Mouse (Mus musculus) liver, adult 2 months (tissue): Measurements from ENCODE around the gene Pheta2. TPM values are rescaled to one million over a fixed set of nuclear protein-coding genes. Genes with fewer than 3 reads are reported as not detected.

Source experiments
- DNase-seq: peaks from one replicate; pipeline ENCODE4 v3.0.0-alpha.2; 2011; ENCODE audit warnings: low read depth, low spot score; ENCODE audit errors: extremely low read depth
- H3K27ac ChIP-seq: fragments of 200-500 bp; replicated peaks from 2 replicates; pipeline ENCODE4 v1.5.1; 2012; ENCODE audit warnings: low read depth, mild to moderate bottlenecking, control low read depth, inconsistent platforms, low read length; ENCODE audit not compliant: insufficient read depth
- H3K27me3 ChIP-seq: fragments of 200-500 bp; 2 replicates; pipeline ENCODE4 v1.6.1; 2012; ENCODE audit warnings: mild to moderate bottlenecking, moderate library complexity, low read length, inconsistent platforms; ENCODE audit not compliant: control insufficient read depth, insufficient read depth
- H3K36me3 ChIP-seq: fragments of 200-500 bp; 2 replicates; pipeline ENCODE4 v1.6.1; 2012; ENCODE audit warnings: low read length, inconsistent platforms; ENCODE audit not compliant: control insufficient read depth, insufficient read depth
- H3K4me1 ChIP-seq: fragments of 200-500 bp; 2 replicates; pipeline ENCODE4 v1.6.1; 2011; ENCODE audit warnings: low read length; ENCODE audit not compliant: control insufficient read depth, insufficient read depth
- H3K4me3 ChIP-seq: fragments of 200-500 bp; 2 replicates; pipeline ENCODE4 v1.5.1; 2011; ENCODE audit warnings: low read depth, mild to moderate bottlenecking, control low read depth, low read length, moderate library complexity; ENCODE audit not compliant: insufficient read depth
- H3K79me2 ChIP-seq: fragments of 200-500 bp; 2 replicates; pipeline ENCODE4 v1.6.1; 2012; ENCODE audit warnings: inconsistent platforms, mild to moderate bottlenecking, low read length, moderate library complexity; ENCODE audit not compliant: control insufficient read depth, insufficient read depth
- H3K9ac ChIP-seq: fragments of 200-500 bp; 2 replicates; pipeline ENCODE4 v1.6.1; 2012; ENCODE audit warnings: low read depth, mild to moderate bottlenecking, control low read depth, inconsistent platforms, low read length
- CTCF ChIP-seq: fragments of 200-500 bp; IDR thresholded peaks from 2 replicates; pipeline ENCODE4 v1.5.1; 2011; ENCODE audit warnings: low read depth, low read length, control low read depth
- POLR2A ChIP-seq: fragments of 200-500 bp; IDR thresholded peaks from 2 replicates; pipeline ENCODE4 v1.6.1; 2011; ENCODE audit warnings: low read length, control low read depth; ENCODE audit not compliant: insufficient read depth; ENCODE audit errors: extremely low read depth
- WGBS: fragments of 180-500 bp; shearing (Covaris S2); methylation state at CpG from one replicate; pipeline ENCODE4 v1.1.7; 2018; 5-methylcytosine and 5-hydroxymethylcytosine counted together
- polyA plus RNA-seq: library from polyadenylated mRNA; depleted of rRNA; stranded (reverse); fragments of >200 nt; gene quantifications from 2 replicates; pipeline ENCODE4 v1.2.3, GENCODE M21; 2012
- total RNA-seq: library from RNA; depleted of rRNA; stranded (reverse); fragments of >200 nt; gene quantifications from 2 replicates; pipeline ENCODE4 v1.2.3, GENCODE M21; 2014

Pheta2 gene
- total and polyA plus RNA-seq, 2 experiments: 0.09 to 0.10 TPM

DNA sequence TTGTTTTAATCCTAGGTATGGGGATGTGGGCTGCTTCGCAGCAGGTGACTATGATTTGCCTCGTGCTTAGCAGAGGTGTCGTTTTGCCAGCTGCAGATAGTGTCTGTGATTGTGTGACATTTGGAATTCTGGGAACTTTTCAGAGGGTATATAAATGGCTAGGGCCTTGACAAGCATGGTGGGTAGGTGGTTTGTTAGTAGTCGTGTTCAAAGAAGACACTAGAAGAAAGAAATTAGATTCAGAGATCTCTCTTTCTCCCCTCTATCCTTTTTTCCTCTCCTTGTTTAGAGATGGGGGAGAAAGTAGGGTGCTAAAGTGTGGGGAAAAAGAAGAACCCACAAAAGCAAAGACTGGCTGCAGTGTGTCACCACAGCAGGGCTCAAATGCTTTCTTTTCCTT, 29.4 kb downstream of the Pheta2 start:
- Histone ChIP-seq H3K36me3 (peaks cover 15% of the 10 kb centered on the region), H3K27ac (peak overlapping the region; percentile 55; the same call in 1 of the 2 replicates), H3K9ac (no peak overlapping the region), H3K4me1 (no peaks in the 10 kb centered on the region), H3K4me3 (no peak overlapping the region), H3K79me2 (no peaks in the 10 kb centered on the region), H3K27me3 (no peaks in the 10 kb centered on the region)
- TF ChIP-seq CTCF (no peak), POLR2A (no peak)
- no peak for DNase-seq
- WGBS: 84% methylated on average over 4 of the region's 4 CpGs

DNA sequence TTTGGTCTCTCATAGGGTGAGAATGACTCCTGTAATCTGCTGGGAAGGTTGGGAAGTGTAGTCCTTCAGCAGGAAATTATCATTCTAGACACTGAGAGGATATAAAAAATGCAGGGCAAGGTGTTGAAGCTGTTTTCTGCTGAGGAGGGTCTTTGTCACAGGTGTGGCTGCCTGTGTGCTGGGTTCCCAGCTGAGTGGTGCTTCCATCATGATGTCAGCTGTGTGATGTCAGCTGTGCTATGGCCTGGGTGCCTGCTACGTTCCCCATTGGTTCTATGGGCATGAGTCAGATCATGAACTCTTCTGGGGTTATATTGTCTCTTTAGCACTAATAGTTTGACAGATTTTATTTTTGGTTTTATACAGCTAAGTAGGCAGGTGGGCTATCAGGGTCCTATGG, 30.1 kb downstream of the Pheta2 start:
- Histone ChIP-seq H3K4me1 (no peaks in the 10 kb centered on the region), H3K79me2 (no peaks in the 10 kb centered on the region), H3K36me3 (peaks cover 17% of the 10 kb centered on the region), H3K27me3 (no peaks in the 10 kb centered on the region), H3K27ac (0 out of 2 replicates have a peak overlapping the region, but pooled peaks have one; percentile 0), H3K9ac (no peak overlapping the region), H3K4me3 (no peak overlapping the region)
- WGBS: 64% methylated on average over 1 of the region's 1 CpGs
- no peak for DNase-seq
- TF ChIP-seq CTCF (no peak), POLR2A (no peak)

DNA sequence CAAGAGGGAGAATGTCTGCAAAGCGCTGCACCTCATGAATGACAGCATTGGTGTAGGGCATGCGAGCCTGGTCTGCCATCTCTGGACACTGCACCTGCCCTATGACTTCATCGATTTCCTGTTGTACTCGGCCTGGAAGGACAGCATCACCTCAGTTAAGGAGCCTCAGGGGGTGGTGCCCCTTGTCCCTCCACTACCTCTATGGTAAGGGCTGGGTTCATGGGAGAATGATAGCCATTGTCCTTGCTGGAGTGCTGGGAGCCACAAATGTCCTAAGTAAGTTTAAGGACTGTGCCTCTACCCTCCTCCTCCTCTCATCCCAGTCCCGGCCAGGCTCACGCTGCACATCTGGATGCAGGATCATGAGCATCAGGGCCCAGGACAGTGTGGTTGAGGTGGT, 33.7 kb downstream of the Pheta2 start:
- H3K4me3 ChIP-seq: no peak overlapping the region
- WGBS: 78% methylated on average over 6 of the region's 6 CpGs

DNA sequence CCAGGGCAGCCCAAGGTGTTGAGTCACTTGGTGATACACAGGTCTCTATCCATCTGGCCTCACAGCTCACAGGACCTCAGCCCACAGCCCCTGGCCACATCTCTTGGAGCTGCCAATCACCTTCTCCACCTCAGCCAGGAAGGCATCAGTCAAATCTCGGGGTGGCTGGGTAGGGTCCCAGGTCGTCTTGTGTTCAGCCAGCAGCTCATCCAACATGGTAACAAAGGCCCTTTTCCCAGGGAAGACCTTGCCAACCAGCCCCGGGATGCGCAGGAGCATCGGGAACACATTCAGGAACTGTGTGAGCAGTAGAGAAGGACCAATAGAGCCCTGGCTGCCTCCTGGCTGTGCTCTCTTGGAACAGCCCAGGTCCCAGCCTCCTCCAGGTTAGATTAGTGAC, 34.2 kb downstream of the Pheta2 start:
- DNase-seq: no peak
- TF ChIP-seq POLR2A (no peak), CTCF (no peak)
- H3K36me3 ChIP-seq: peaks cover 32% of the 10 kb centered on the region
- WGBS: 86% methylated on average over 5 of the region's 5 CpGs
- no peaks in the 10 kb centered on the region for H3K27me3 ChIP-seq
- H3K27ac ChIP-seq: no peak overlapping the region
- H3K4me1 ChIP-seq: peaks cover 18% of the 10 kb centered on the region
- H3K79me2 ChIP-seq: peaks cover 8% of the 10 kb centered on the region; the same call in 1 of the 2 replicates
- no peak overlapping the region for H3K9ac ChIP-seq
- no peak overlapping the region for H3K4me3 ChIP-seq

More for the DNA sequence above, 33.7 kb downstream of the Pheta2 start:
- H3K36me3 ChIP-seq: peaks cover 34% of the 10 kb centered on the region
- H3K27me3 ChIP-seq: no peaks in the 10 kb centered on the region
- no peak overlapping the region for H3K9ac ChIP-seq
- DNase-seq: no peak
- TF ChIP-seq POLR2A (no peak), CTCF (no peak)
- peaks cover 12% of the 10 kb centered on the region for H3K4me1 ChIP-seq
- H3K27ac ChIP-seq: no peak overlapping the region
- peaks cover 3% of the 10 kb centered on the region; the same call in 1 of the 2 replicates for H3K79me2 ChIP-seq

DNA sequence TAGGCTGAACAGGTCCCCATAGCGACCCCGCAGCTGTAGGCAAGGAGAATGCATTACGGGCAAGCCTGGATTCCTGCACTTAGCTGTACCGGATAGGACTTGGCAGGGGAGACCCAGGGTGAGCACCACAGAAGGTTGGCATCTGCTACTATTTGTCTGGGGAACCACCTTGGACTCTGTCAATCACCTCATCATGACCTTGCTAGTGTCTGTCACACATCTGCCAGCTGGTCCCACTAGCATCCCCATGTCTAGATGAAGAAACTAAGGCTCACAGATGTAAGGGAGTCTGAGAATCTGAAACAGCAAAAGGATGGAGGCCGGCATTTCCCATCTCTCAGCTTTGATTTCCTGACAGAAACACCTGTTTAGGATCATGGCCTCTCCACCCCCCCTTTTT, 35.7 kb downstream of the Pheta2 start:
- H3K4me1 ChIP-seq: peaks cover 19% of the 10 kb centered on the region
- 71% methylated on average over 5 of the region's 5 CpGs for WGBS

DNA sequence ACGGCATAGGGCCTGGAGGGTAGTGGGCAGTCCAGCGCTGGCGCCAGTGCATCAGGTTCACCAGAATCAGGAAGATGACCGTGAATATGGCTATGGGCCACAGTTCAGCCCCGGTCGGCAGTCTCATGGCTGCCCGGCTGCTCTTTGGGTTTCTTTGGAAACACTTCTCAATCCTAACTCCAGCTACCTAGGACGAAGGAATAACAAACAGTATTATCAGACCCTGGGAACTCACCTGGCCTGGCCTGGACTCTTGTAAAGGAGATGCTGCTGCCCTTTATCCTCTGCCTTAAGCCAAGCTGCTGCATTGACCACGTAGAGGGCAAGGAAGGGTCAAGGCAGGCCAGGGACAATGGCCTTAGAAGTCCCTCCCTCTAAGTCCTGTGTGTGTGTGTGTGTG, 37.1 kb downstream of the Pheta2 start:
- Histone ChIP-seq H3K27me3 (no peaks in the 10 kb centered on the region), H3K4me1 (peaks cover 20% of the 10 kb centered on the region), H3K9ac (peak overlapping the region; percentile 6), H3K79me2 (peaks cover 11% of the 10 kb centered on the region; the same call in 1 of the 2 replicates), H3K27ac (peak overlapping the region; percentile 62), H3K4me3 (no peak overlapping the region), H3K36me3 (peaks cover 26% of the 10 kb centered on the region)
- TF ChIP-seq POLR2A (0 out of 2 replicates have a peak, but pooled peaks have one; percentile 10), CTCF (no peak)
- 61% methylated on average over 9 of the region's 9 CpGs for WGBS
- DNase-seq: no peak

More for the DNA sequence above, 35.7 kb downstream of the Pheta2 start:
- TF ChIP-seq POLR2A (no peak), CTCF (no peak)
- H3K27me3 ChIP-seq: no peaks in the 10 kb centered on the region
- H3K36me3 ChIP-seq: peaks cover 30% of the 10 kb centered on the region
- no peak overlapping the region for H3K27ac ChIP-seq
- H3K79me2 ChIP-seq: peaks cover 11% of the 10 kb centered on the region; the same call in 1 of the 2 replicates
- no peak overlapping the region for H3K9ac ChIP-seq
- DNase-seq: peak; percentile 51
- H3K4me3 ChIP-seq: no peak overlapping the region
